Mouse (Mus musculus): ENCODE data around the gene Atp5h.
A peak's percentile ranks its signal among the peaks of the same experiment; 100 is the strongest.
"Not testable (repeated sequence)": the region's sequence is repeated elsewhere in the genome, so short reads cannot be mapped to it uniquely, and the experiment has no call there.

Atp5h gene

DNA sequence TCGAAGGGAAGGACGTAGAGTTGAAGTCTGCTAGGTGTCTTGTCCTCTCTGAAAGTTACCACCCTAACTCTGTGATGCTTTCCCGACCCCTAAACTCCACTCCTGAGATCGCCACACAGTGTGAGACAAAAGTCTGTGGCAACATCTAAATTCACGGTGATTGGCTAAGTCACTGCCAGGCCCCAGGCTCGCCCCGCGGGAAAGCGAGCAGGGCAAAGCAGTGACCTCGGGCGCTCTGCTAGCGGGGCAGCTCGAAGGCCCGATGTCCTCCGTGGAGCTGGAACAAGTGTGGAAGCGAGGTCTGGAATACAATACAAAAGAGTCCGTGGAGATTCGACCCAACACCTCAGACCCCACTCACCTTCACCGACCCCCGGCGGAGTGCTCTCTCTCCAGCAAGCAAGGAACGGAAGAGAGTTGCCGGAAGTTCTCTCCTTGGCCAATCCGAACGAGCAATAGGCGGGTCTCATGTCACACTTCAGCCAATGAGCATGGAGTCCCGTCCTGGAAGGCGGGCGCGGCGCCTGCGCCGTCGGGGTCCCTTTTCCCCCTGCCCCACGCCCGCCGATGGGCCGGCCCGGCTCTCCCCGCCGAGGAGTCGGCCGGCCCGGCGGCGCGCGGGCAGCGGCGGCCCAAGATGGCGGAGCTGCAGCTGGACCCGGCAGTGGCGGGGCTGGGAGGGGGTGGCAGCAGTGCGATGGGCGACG is at the start of gene Atp5h, which contains the start of gene Kctd2:
Atp5h (minus strand) TSS at position 432 of the 707 bp plus-strand sequence.
Kctd2 (plus strand) TSS at position 598 of the 707 bp plus-strand sequence.
- peak; percentile 97 for DNase-seq (ENCODE audit: low read depth, low spot score)

DNA sequence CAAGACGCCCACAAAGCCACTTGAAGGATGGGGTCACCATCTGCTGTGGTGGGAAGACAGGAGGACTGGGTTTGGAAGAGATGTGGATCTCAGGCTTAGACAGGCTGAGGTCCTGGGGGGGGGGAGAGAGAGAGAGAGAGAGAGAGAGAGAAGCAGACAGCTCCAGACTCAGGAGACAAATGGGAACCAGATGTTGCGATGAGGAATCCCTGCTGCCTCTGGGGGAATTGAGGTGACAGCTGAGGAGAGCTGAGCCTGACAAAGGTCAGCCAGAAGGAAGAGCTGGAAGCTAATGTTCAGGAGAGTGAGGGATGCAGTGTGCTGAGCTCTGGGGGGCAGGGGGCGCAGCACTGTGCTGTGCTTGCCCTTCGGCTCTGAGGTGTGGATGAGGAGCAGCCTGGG is 47.5 kb upstream of the Atp5h start:
- DNase-seq (ENCODE audit: low read depth, low spot score): peak; percentile 85

DNA sequence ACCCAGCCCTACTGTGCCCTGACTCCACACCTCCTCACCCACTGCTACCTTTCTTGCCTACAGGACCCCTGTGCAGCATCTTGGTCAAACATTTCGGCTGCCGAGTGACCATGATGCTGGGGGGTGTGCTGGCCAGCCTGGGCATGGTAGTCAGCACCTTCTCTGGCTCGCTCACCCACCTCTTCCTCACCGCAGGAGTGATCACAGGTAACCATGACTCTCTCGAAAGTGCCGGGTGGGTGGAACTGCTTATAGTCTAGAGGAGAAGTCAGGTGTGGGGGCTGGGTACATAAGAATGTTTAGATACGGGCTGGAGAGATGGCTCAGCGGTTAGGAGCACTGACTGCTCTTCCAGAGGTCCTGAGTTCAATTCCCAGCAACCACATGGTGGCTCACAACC is 45.1 kb upstream of the Atp5h start:
- DNase-seq (ENCODE audit: low read depth, low spot score): no peak

DNA sequence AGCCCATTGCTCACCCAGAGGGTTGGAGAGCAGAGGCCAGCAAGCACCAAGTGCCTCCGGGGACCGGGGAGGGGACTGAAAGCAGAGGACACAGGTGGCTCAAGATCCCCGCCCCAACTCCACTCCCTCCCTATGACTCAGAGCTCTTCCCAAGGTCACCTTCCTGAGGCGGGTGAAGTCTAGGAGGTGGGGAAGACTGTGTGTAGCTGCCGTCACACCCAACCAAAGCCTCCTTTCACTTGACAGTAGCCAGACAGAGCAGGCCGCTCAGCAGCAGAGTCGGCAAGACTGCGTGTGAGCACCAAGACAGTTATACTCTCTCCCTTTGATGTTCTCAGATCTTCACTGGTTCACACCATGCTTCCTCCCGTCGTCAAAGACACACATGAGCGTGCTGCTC is 43.6 kb upstream of the Atp5h start:
- DNase-seq (ENCODE audit: low read depth, low spot score): no peak

DNA sequence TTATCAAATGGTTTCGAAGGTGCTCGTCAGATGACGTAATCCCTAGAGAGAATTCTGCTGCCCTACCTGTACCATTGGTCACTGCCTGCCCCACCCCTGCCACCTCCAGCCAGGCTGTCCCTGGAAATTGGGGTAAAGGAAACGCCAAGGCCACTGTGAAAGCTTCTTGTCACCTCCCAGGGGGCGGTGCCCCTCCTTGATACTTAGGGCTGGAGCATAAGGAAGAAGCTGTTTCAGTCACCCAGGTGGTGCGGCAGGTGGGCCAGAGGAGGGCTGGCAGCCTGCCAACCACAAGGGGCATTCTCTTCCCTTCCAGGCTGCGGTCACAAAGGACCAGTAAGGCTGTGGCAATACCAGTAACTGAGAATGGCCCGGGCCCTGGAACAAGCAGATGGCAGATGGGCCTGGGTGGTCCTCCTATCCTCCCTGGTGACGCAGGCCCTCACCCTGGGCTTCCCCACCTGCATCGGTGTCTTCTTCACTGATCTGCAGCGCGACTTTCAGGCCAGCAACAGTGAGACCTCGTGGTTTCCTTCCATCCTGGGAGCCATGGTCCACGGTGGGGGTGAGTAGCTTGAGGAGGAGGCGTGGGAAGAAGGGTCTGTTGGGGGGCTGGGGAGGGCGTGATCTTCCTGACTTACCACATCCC is 42.6 kb upstream of the Atp5h start, which contains the start of gene Slc16a5:
Slc16a5 (plus strand) TSS at position 232 of the 649 bp plus-strand sequence.
- no peak for DNase-seq (ENCODE audit: low read depth, low spot score)

DNA sequence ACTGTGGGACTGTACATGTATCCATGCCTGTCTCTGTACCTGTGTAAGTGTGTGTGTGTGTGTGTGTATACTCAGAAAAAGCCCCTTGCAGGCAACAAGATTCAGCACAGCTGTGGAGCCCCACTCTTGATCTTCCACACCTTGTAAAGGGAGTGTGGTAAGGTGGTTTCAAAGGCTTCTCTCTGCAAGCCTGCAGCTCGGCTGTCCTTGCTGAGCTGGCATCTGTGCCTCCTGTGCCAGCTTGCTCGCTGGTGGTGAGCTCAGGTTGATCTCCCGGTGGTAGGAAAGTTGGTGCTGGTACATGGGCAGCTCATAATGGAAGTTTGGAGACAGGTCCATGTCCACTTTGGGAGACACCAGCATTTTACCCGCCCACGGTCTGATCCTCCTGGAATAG is 42.1 kb upstream of the Atp5h start:
- no peak for DNase-seq (ENCODE audit: low read depth, low spot score)

DNA sequence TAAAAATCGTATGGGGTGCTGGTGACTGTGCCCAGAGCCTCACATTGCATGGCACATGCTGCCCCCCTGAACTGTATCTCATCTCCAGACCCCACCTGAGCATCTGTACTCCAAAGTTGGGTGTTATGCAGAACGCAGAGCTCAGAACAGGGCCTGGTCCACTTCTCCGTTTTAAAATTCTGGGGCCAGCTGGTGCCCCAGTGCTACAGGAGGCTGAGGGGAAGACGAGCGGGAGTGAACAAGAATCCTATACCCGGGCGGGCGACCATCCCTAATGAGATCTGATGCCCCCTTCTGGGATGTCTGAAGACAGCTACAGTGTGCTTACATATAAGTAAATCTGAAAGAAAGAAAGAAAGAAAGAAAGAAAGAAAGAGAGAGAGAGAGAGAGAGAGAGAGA is 41.2 kb upstream of the Atp5h start:
- DNase-seq (ENCODE audit: low read depth, low spot score): no peak

DNA sequence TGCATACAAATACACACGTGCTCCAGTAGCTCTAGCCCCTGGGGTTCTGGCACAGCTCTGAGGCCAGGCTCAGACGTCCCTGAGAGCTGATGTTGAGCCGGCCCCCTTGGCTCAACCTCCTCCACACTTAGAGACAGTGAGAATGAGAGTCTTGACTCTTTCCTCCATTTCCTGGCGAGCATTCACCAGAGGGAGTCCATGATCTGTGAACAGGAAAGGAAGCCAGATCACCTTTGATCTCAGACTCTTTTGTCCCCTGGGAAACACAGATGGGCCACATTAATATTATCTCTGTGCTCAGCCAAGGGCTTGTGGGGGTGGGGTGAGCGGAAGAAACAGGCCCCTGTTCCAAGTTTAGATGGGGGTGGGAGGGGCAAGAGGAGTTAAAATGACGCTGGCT is 37.6 kb upstream of the Atp5h start:
- DNase-seq (ENCODE audit: low read depth, low spot score): no peak

DNA sequence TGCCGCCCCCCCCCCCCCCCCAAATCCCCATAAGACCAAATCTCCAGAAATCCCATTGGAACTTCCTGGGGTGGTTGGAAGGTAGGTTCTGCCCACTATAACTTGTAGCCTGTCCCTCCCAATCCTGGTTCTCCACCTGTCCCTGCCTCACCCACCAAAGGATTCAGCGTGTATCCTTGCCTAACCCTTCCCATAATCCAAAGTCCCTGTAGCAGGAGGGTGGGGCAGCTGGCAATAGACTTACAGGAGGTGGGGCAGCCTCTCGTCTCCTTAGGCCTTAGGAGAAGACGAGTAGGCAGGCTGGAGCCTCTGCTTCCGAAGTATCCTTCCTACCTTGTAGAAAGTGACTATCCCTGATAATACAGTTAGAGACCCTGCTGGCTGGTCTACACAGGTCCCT is 36.4 kb upstream of the Atp5h start:
- DNase-seq (ENCODE audit: low read depth, low spot score): no peak

DNA sequence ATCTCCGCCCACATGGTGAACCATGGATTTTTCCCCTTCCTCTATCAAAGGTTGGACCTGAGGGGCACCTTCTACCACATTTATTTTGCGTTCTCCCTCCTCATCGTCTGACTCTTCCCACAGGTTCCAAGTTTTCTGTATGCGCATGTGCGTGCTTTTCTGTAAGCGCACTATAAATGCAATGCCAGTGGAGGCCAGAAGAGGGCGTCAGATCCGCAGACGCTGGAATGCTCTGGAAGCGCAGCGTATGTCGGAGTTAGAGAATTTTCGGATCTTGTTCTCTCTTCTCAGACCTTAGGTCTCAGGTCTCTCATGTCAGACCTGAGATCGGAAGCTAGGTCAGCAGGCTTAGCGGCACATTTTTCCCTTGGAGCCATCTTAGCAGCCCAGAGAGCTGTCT is 35.9 kb upstream of the Atp5h start:
- DNase-seq (ENCODE audit: low read depth, low spot score): no peak

DNA sequence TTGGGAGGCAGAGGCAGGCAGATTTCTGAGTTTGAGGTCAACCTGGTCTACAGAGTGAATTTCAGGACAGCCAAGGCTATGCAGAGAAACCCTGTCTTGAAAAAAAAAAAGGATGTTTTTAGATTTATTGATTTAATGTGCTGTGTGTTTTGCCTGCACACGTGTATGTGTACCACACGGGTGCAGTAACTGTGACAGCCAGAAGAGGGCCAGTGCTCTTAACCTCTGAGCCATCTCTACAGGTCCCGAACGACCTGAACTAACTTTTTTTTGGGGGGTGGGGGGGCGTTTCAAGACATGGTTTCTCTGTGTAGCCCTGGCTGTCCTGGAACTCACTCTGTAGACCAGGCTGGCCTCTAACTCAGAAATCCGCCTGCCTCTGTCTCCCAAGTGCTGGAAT is 35.1 kb upstream of the Atp5h start:
- not testable (repeated sequence) for DNase-seq (ENCODE audit: low read depth, low spot score)

DNA sequence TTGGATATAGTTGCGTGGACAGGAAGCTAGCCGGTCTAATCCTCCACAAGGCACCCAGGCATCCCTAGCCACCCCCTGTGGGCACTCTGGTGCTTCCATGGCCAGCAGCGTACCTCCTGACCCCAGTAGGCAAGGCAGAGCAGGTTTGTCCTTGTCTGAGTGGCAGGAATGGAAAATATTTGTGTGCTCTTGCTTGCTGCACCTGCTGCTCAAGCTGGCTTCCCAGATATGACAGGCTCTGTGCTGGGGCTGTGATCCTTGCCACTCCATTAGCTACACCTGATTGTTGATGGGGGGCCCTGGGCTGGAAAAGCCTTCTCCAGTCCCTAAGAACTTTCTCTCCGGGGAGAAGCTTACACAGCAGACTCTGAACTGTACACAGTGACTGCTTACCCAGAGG is 33.5 kb upstream of the Atp5h start:
- no peak for DNase-seq (ENCODE audit: low read depth, low spot score)

DNA sequence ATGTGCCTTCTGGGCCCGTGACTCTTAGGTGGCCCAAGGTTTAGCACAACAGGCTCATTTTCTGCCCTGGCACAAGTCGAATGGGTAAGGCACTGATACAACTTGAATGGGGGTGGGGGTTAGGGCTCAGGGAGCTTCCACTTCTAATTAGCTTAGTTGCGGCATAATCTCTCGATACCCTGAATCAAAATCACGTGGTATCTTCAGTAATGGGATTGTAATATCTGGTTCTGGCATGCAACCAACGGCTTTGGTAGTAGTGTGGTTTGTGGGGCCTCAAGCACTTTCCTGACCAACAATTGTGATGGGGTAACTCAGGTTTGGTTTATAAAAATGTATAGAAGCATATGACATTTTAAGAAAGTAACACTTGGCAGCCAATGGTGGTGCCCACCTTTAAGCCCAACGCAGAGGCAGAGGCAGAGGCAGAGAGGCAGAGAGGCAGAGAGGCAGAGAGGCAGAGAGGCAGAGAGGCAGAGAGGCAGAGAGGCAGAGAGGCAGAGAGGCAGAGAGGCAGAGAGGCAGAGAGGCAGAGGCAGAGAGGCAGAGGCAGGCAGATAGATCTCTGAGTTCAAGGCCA is 32.6 kb upstream of the Atp5h start:
- DNase-seq (ENCODE audit: low read depth, low spot score): no peak

DNA sequence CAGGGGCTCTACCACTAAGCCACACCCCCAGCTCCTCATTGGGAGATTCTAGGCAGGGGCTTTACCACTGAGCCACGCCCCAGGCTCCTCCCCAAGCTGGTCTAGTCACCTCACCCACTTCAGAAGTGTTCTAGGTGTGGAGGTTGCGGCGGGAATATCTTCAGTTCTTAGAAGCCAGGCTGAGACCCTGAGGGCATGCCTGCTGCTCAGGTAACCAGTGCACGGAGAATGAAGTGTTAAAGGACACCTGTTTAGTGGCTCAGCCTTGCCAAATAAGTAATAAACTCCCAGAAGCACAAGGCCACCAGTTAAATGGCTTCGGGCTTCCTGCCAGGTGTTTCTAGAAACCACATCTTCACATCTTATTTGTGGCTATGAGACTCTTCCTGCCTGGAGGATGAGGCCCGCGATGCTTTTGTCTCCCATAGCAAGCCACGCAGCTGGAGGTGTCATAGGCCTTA is 32.0 kb upstream of the Atp5h start:
- DNase-seq (ENCODE audit: low read depth, low spot score): no peak

DNA sequence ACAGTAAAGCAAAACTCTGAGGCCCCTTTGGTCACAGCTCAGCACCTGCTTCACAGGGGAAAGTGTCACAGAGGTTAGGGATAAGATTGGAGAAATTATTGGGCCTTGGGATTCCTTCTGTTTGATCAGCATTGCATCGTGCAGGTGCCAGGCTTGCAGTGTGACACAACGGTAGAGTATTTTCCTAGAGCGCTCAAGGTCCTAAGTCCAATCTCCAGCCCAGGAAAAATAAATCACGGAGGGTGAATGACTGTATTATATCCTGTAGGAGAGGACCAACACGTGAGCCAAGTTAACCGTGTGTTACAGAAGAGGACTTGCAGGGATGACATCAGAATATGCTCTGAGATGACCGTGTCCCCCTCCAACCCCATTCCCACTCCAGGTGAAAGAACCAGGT is 30.4 kb upstream of the Atp5h start:
- no peak for DNase-seq (ENCODE audit: low read depth, low spot score)

DNA sequence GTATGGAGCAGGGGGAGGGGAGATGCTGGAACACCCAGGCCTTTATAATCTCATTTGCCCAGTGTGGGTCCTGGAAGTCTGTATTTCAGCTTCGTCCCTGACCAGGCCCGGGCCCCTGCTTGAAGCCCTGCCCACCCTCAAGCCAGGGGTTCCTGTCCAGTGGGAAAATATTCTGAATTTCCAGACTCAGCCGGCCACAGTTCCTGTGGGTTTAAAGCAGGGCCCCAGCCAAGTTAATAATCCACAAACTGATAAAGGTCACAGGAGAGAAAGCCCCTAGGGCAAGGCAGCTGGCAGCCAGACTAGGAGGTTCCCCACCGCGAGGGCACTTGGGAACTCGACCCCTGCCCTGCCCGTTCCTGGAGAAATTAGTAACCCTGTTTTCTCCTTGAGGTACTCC is 29.2 kb upstream of the Atp5h start:
- no peak for DNase-seq (ENCODE audit: low read depth, low spot score)

DNA sequence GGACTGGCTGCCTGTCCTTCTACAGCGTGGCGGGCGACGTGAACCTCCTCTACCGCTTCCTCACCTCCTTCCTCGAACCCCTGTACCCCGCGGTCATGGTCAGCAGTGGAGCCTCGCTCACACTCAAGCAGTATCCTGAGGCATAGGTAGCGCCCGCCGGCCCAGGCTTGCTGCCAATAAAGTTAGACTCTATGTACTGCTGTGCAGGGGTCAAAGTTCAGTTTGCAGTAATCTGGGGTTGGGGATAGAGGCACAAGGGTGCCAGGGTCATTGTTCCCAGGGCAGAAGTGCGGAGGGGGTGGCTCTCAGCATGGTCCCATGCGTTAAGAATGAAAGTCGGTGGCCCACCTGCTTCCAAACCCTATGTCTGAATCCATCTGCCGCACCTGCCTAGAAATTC is 28.3 kb upstream of the Atp5h start:
- no peak for DNase-seq (ENCODE audit: low read depth, low spot score)

DNA sequence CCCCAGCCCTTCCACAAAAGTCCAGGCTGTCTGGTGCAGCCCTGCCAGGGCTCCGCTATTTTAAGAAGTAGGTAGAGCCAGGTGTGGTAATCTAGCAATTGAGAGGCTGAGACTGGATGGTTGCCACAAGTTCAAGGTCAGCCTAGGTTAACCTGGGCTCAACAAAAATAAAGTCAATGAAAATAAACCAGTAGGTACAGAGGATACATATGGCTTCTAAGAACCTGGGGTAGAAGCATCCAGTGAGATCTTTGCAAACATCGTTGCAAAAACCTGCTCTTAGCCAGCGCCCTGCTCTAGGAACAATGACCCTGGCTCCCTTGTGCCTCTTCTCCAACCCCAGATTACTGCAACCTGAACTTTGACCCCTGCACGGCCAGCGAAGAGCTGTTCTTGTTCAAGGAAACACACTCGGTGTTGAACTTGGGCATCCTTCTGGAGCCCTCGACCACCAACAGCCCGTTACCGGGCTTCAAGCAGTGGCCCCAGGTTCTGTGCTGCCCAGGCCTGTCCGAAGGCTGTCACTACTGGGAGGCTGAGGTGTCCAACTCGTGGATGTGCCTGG is 27.6 kb upstream of the Atp5h start:
- DNase-seq (ENCODE audit: low read depth, low spot score): no peak

DNA sequence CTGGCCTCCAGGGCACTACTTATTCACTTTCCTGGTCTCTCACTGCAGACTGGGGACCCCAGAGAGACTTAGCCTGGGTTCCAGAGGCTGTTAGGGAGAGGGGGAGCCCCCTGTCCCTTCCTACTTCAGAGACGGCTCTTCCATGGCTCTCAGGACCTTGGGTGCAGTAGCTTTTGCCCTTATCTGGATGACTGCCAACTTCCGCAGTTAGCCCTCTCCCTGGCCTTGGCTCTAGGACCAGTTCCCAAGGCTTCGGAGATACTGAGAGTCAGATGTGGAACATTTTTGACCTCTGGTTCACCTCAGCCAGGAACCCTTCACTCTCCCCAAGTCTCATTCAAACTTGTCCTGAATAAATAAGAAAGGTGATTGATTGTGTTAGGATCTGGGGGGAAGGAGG is 27.1 kb upstream of the Atp5h start:
- no peak for DNase-seq (ENCODE audit: low read depth, low spot score)

DNA sequence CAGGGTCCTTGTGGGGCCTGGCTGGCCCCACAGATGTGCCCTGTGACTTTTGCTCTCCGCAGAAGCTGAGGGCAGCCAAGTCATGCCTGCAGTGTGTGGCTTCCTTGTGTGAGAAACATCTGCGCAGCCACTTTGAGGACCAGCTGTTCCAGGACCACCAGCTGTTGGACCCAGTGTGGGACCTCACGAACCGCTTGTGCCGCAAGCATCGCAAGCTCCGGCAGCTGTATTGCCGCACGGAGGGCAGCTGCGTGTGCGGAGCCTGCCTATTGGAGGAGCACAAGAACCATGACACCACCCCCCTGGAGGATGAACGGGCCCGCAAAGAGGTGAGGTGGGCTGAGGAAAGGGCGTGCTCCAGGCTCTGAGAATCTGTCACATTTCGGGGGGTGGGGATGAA is 21.7 kb upstream of the Atp5h start:
- no peak for DNase-seq (ENCODE audit: low read depth, low spot score)

DNA sequence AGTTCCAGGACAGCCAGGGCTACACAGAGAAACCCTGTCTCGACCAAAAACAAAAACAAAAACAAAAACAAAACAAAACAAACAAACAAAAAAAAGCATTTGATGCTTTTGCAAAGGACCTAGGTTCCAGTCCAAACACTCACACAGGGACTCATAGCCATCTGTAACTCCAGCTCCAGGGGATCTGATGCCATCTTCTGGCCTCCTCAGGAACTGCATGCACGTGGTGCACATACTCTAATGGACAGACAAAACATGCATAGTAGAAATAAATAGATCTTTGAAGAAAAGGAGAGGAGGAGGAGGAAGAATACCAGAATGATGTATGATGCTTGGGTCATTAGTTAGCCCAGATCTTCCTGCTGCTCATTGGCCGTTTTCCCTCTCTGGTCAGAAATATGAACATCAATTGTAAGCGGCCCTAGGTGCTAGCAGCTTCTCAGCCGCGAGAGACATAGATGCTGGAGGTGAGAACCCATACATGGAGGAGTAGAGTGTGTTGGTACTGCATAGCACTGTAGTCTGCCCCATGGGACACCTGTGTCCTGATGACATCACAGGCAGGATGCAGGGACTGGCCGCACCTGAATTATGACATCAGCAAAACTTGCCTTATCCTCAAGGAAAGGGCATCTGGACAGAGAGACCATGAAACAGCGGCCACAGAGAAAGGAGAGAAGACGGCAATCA is 20.3 kb upstream of the Atp5h start, which contains the start of gene Trim80:
Trim80 (plus strand) TSS at position 640 of the 690 bp plus-strand sequence.
- peak; percentile 23 for DNase-seq (ENCODE audit: low read depth, low spot score)

DNA sequence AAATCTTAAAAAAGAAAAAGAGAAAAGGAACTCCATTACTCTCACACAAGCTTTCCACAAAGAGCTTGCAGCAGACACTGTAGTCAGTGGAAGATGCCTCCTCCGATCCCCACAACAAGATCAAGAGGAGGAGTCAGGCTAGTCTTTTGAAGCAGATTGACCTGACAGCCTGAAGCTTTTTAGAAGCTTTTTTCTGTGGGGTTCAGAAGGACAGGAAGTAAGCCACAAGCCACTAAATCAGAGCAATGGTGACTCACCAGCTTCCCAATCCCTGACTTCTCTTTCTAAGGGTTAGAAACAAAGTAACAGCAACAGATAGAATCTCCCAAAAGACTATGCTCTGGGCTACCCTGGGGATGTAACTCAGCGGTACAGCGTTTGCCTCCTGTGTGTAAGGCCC is 19.6 kb upstream of the Atp5h start:
- peak; percentile 63 for DNase-seq (ENCODE audit: low read depth, low spot score)
